ENCODE assay signal across 7 mouse cellular contexts in genomic region chr12:110591260-110591883, GRCm38 (mm10). TPM values are rescaled to one million over a fixed set of nuclear protein-coding genes. Genes with fewer than 3 reads are reported as not detected.
DNase-seq lines count a peak whose midpoint lies in the region; ATAC-seq and TF ChIP-seq lines count a peak whose summit lies in the region.

No protein-coding gene starts in this region.

- peak overlapping the region; percentile 95 for H3K27ac ChIP-seq in embryonic facial prominence, embryonic 10.5 days (replicated peaks)
- H3K27ac ChIP-seq in intestine, postnatal 0 days (ENCODE audit: low read depth, low read length) = peak overlapping the region; percentile 96
- peak overlapping the region; percentile 87 for H3K27ac ChIP-seq in midbrain, embryonic 12.5 days (replicated peaks)
- peak overlapping the region; percentile 90 for H3K27ac ChIP-seq in small intestine, adult 2 months (ENCODE audit: insufficient read depth, low read depth, low read length)

- H3K4me2 ChIP-seq in intestine, postnatal 0 days (replicated peaks; ENCODE audit: low read depth) = peak overlapping the region; percentile 69
- peak overlapping the region; percentile 98 for H3K4me2 ChIP-seq in midbrain, embryonic 12.5 days (replicated peaks)

- peak; percentile 13; the same call in 1 of the 2 replicates for TF ChIP-seq CTCF in intestine, postnatal 0 days (IDR thresholded peaks at IDR 0.05; ENCODE audit: low read depth)
- TF ChIP-seq CTCF in small intestine, adult 2 months (IDR thresholded peaks at IDR 0.05; ENCODE audit: extremely low read depth, insufficient read length, insufficient replicate concordance, low read depth, low read length) = no peak

- peak overlapping the region; percentile 84 for H3K4me3 ChIP-seq in embryonic facial prominence, embryonic 10.5 days
- peak overlapping the region; percentile 79 for H3K4me3 ChIP-seq in intestine, postnatal 0 days (ENCODE audit: low read depth, low read length)
- H3K4me3 ChIP-seq in midbrain, embryonic 12.5 days = peak overlapping the region; percentile 87
- H3K4me3 ChIP-seq in small intestine, adult 2 months (ENCODE audit: low read depth, low read length) = peak overlapping the region; percentile 73

- intact Hi-C loops in left cerebral cortex, postnatal 4 days (cut with DNase I) = no loop called here

- WGBS in embryonic facial prominence, embryonic 10.5 days = under 1% methylated on average over 56 of the region's 56 CpGs
- WGBS in intestine, postnatal 0 days = under 1% methylated on average over 56 of the region's 56 CpGs
- WGBS in midbrain, embryonic 12.5 days = under 1% methylated on average over 56 of the region's 56 CpGs
- under 1% methylated on average over 56 of the region's 56 CpGs for WGBS in small intestine, adult 2 months

- peak; percentile 87 for TF ChIP-seq POLR2A in small intestine, adult 2 months (IDR thresholded peaks at IDR 0.05; ENCODE audit: low read depth, low read length)

- H3K4me1 ChIP-seq in embryonic facial prominence, embryonic 10.5 days = peaks cover 18% of the 10 kb centered on the region
- no peaks in the 10 kb centered on the region; the same call in 1 of the 2 replicates for H3K4me1 ChIP-seq in intestine, postnatal 0 days (replicated peaks; ENCODE audit: control insufficient read depth, insufficient read depth, low read length)
- H3K4me1 ChIP-seq in midbrain, embryonic 12.5 days = peaks cover 18% of the 10 kb centered on the region
- H3K4me1 ChIP-seq in small intestine, adult 2 months (ENCODE audit: control insufficient read depth, insufficient read depth, insufficient read length, low read length) = peaks cover 5% of the 10 kb centered on the region; the same call in 1 of the 2 replicates

- peak; percentile 98 for DNase-seq in adrenal gland, postnatal 10 days
- peak; percentile 98 for DNase-seq in embryonic facial prominence, embryonic 10.5 days (ENCODE audit: low spot score)
- DNase-seq in gonadal fat pad, adult 2 months (ENCODE audit: low read depth) = peak; percentile 99
- peak; percentile 98 for DNase-seq in left cerebral cortex, postnatal 4 days

- H3K9ac ChIP-seq in intestine, postnatal 0 days (ENCODE audit: low read depth, low read length) = peak overlapping the region; percentile 94
- peak overlapping the region; percentile 87 for H3K9ac ChIP-seq in midbrain, embryonic 12.5 days (replicated peaks)

- H3K27me3 ChIP-seq in embryonic facial prominence, embryonic 10.5 days (replicated peaks; ENCODE audit: low read depth, poor library complexity, severe bottlenecking) = no peaks in the 10 kb centered on the region
- no peaks in the 10 kb centered on the region for H3K27me3 ChIP-seq in intestine, postnatal 0 days (replicated peaks; ENCODE audit: control insufficient read depth, insufficient read depth, low read length)
- no peaks in the 10 kb centered on the region for H3K27me3 ChIP-seq in midbrain, embryonic 12.5 days
- no peaks in the 10 kb centered on the region for H3K27me3 ChIP-seq in small intestine, adult 2 months (ENCODE audit: control insufficient read depth, insufficient read depth, low read length)

- H3K36me3 ChIP-seq in embryonic facial prominence, embryonic 10.5 days (replicated peaks) = no peaks in the 10 kb centered on the region
- H3K36me3 ChIP-seq in intestine, postnatal 0 days (ENCODE audit: control insufficient read depth, insufficient read depth) = no peaks in the 10 kb centered on the region
- H3K36me3 ChIP-seq in midbrain, embryonic 12.5 days = no peaks in the 10 kb centered on the region
- H3K36me3 ChIP-seq in small intestine, adult 2 months (ENCODE audit: control insufficient read depth, insufficient read depth, low read length) = no peaks in the 10 kb centered on the region

- no peaks in the 10 kb centered on the region for H3K9me3 ChIP-seq in embryonic facial prominence, embryonic 10.5 days
- H3K9me3 ChIP-seq in intestine, postnatal 0 days (ENCODE audit: control insufficient read depth) = no peaks in the 10 kb centered on the region
- no peaks in the 10 kb centered on the region for H3K9me3 ChIP-seq in midbrain, embryonic 12.5 days

- peak; percentile 97 for ATAC-seq in intestine, postnatal 0 days
- ATAC-seq in midbrain, embryonic 12.5 days (ENCODE audit: low FRiP score, low read depth) = peak; percentile 97

RNA-seq across cellular contexts. Expression of gene Dync1h1, which starts 9.9 kb away (rescaled TPM):
- 100 to 1,000 TPM in 1 of 2 experiments, 10 to 100 TPM in 1; 90.0 to 134 TPM for total RNA-seq in adrenal gland, postnatal 10 days (2021)
- 64.2 and 67.5 TPM in 2 replicates for polyA plus RNA-seq in embryonic facial prominence, embryonic 10.5 days (2016; fragmentation: Nextera tagmentation; extraction: Ambion mirVana)
- 251 and 271 TPM in 2 replicates for polyA plus RNA-seq in gonadal fat pad, adult 2 months (2012; rRNA removed)
- 19.7 and 21.8 TPM in 2 replicates for polyA plus RNA-seq in intestine, postnatal 0 days (2015; fragmentation: Nextera tagmentation; extraction: Ambion mirVana)
- 100 to 1,000 TPM; 351 to 363 TPM for total RNA-seq in left cerebral cortex, postnatal 4 days (2021)
- 94.7 and 99.4 TPM in 2 replicates for polyA plus RNA-seq in midbrain, embryonic 12.5 days (2016; fragmentation: Nextera tagmentation; extraction: Ambion mirVana)
- 142 and 363 TPM in 2 replicates for polyA plus RNA-seq in small intestine, adult 2 months (2012; rRNA removed)

Comparison
In these comparisons a context has a peak if more than half of its experiments do, and no peak if none do; other contexts are left out.
1. Peak in every context shown above with its lines: DNase-seq, ATAC-seq, H3K4me3 ChIP-seq and H3K27ac ChIP-seq.